ENCODE assay signal across 9 mouse cellular contexts in the genomic region with DNA sequence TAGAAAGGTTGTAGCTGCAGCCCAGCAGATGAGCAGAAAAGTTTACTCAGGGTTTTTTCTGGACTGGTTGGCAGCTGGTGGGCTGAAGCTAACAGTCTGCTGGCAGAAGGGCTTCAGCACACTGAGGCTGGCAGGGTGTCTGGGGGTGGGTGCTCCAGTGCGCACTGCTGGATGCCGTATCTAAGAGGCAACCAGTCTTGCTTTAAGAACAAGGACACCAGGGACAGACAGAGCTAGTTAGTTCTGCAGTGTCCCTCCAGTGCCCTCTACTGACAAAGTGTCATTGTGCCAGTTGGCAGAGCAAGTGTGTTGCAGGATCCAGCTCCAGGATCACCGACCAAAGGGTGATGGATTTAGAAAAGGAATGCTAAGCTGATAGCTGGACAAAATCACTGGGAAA. TPM values are rescaled to one million over a fixed set of nuclear protein-coding genes. Genes with fewer than 3 reads are reported as not detected.
DNase-seq lines count a peak whose midpoint lies in the region; ATAC-seq and TF ChIP-seq lines count a peak whose summit lies in the region.
"Had no signal": no experiment of that assay in that cellular context is flagged by ENCODE, and none has a peak within 500 bp of the region (broad histone marks: within the 10 kb centered on the region; RNA-seq: fewer than 3 reads in every experiment).

No protein-coding gene starts in this region.

- DNase-seq in layer of hippocampus, adult 11-12 months (ENCODE audit: low spot score): peak; percentile 82
- DNase-seq in layer of hippocampus, adult 9-10 months (ENCODE audit: low spot score): no peak
- DNase-seq in cerebellum, adult 8-10 months: peak; percentile 52
- DNase-seq in frontal cortex, postnatal 10 days (ENCODE audit: low spot score in 2 of 2): peak; percentile 68 to 71
- DNase-seq in left cerebral cortex, postnatal 25 days (ENCODE audit: low spot score in 2 of 2): peak; percentile 77 to 87
- DNase-seq in midbrain, embryonic 14.5 days: peak; percentile 80
- peak; percentile 62 for DNase-seq in stomach, postnatal 0 days (ENCODE audit: low spot score)

- no peak for TF ChIP-seq EP300 in stomach, postnatal 0 days (optimal IDR thresholded peaks at IDR 0.05)

- H3K4me1 ChIP-seq in intestine, postnatal 0 days (replicated peaks; ENCODE audit: control insufficient read depth, insufficient read depth, low read length): no peaks in the 10 kb centered on the region
- no peaks in the 10 kb centered on the region for H3K4me1 ChIP-seq in midbrain, embryonic 14.5 days (ENCODE audit: control insufficient read depth, insufficient read depth, low read length)
- H3K4me1 ChIP-seq in stomach, postnatal 0 days (replicated peaks; ENCODE audit: control insufficient read depth, insufficient read depth): no peaks in the 10 kb centered on the region

- no peaks in the 10 kb centered on the region; the same call in 1 of the 2 replicates for H3K27me3 ChIP-seq in intestine, postnatal 0 days (replicated peaks; ENCODE audit: control insufficient read depth, insufficient read depth, low read length)
- H3K27me3 ChIP-seq in midbrain, embryonic 14.5 days (ENCODE audit: control insufficient read depth, insufficient read depth, low read length): no peaks in the 10 kb centered on the region
- no peaks in the 10 kb centered on the region for H3K27me3 ChIP-seq in stomach, postnatal 0 days (ENCODE audit: control insufficient read depth, insufficient read depth, low read length)

- no peak overlapping the region for H3K9ac ChIP-seq in intestine, postnatal 0 days (ENCODE audit: low read depth, low read length)
- H3K9ac ChIP-seq in midbrain, embryonic 14.5 days (replicated peaks; ENCODE audit: low read length): no peak overlapping the region
- no peak overlapping the region for H3K9ac ChIP-seq in stomach, postnatal 0 days (ENCODE audit: low read length)

- no peaks in the 10 kb centered on the region for H3K9me3 ChIP-seq in intestine, postnatal 0 days (ENCODE audit: control insufficient read depth)
- no peaks in the 10 kb centered on the region for H3K9me3 ChIP-seq in midbrain, embryonic 14.5 days (ENCODE audit: control insufficient read depth, low read length)
- no peaks in the 10 kb centered on the region for H3K9me3 ChIP-seq in stomach, postnatal 0 days (ENCODE audit: control insufficient read depth, low read length)

- intact Hi-C loops in left cerebral cortex, postnatal 25 days (cut with DNase I): loop anchor here (5.0 kb wide), 2 partner anchors 104 to 229 kb away; no protein-coding TSS in a partner anchor

- WGBS in intestine, postnatal 0 days: 10% methylated on average over 3 of the region's 3 CpGs
- 11% methylated on average over 3 of the region's 3 CpGs for WGBS in midbrain, embryonic 14.5 days
- WGBS in stomach, postnatal 0 days: 16% methylated on average over 3 of the region's 3 CpGs

- no peak overlapping the region for H3K4me2 ChIP-seq in intestine, postnatal 0 days (replicated peaks; ENCODE audit: low read depth)
- H3K4me2 ChIP-seq in midbrain, embryonic 14.5 days (ENCODE audit: low read length): no peak overlapping the region
- no peak overlapping the region for H3K4me2 ChIP-seq in stomach, postnatal 0 days (replicated peaks; ENCODE audit: low read depth)

- TF ChIP-seq CTCF in intestine, postnatal 0 days (IDR thresholded peaks at IDR 0.05; ENCODE audit: low read depth): peak; percentile 92
- peak; percentile 87 for TF ChIP-seq CTCF in stomach, postnatal 0 days (IDR thresholded peaks at IDR 0.05; ENCODE audit: low read depth)

- H3K4me3 ChIP-seq in intestine, postnatal 0 days (ENCODE audit: low read depth, low read length): no peak overlapping the region
- H3K4me3 ChIP-seq in midbrain, embryonic 14.5 days (replicated peaks; ENCODE audit: low read depth, low read length): no peak overlapping the region
- H3K4me3 ChIP-seq in stomach, postnatal 0 days (ENCODE audit: low read depth, low read length): no peak overlapping the region
- H3K4me3 ChIP-seq: myocyte had no signal

- ATAC-seq in intestine, postnatal 0 days: no peak
- ATAC-seq in midbrain, embryonic 14.5 days (ENCODE audit: low FRiP score, low TSS enrichment): no peak; the same call in 1 of the 2 replicates
- 0 out of 2 replicates have a peak, but pooled peaks have one; percentile 56 for ATAC-seq in stomach, postnatal 0 days (ENCODE audit: low FRiP score, low TSS enrichment)

- no peaks in the 10 kb centered on the region for H3K36me3 ChIP-seq in intestine, postnatal 0 days (ENCODE audit: control insufficient read depth, insufficient read depth)
- H3K36me3 ChIP-seq in midbrain, embryonic 14.5 days (ENCODE audit: control insufficient read depth, insufficient read depth, low read length): no peaks in the 10 kb centered on the region
- no peaks in the 10 kb centered on the region for H3K36me3 ChIP-seq in stomach, postnatal 0 days (ENCODE audit: control insufficient read depth, insufficient read depth, low read length)

- H3K27ac ChIP-seq in intestine, postnatal 0 days (ENCODE audit: low read depth, low read length): no peak overlapping the region
- no peak overlapping the region for H3K27ac ChIP-seq in midbrain, embryonic 14.5 days (replicated peaks; ENCODE audit: low read depth, low read length)
- no peak overlapping the region for H3K27ac ChIP-seq in stomach, postnatal 0 days (replicated peaks)

RNA-seq across cellular contexts. Expression of a gene that starts 11.2 kb away (rescaled TPM):
- polyA plus RNA-seq in intestine, postnatal 0 days (2015; fragmentation: Nextera tagmentation; extraction: Ambion mirVana): 10.1 and 12.0 TPM in 2 replicates
- 10 to 100 TPM in 1 of 2 experiments, 1 to 10 TPM in 1; 9.5 to 10.7 TPM for total RNA-seq in left cerebral cortex, postnatal 25 days (2021)
- polyA plus RNA-seq in midbrain, embryonic 14.5 days (2014; fragmentation: Nextera tagmentation; extraction: Ambion mirVana): 7.1 and 65.2 TPM in 2 replicates
- 198 and 233 TPM in 2 replicates for polyA plus RNA-seq in stomach, postnatal 0 days (2015; fragmentation: Nextera tagmentation; extraction: Ambion mirVana)

RNA-seq across cellular contexts. Expression of a gene that starts 13.1 kb away (rescaled TPM):
- 4.5 TPM in 2 replicates for polyA plus RNA-seq in intestine, postnatal 0 days (2015; fragmentation: Nextera tagmentation; extraction: Ambion mirVana)
- 10 to 100 TPM; 22.4 to 24.8 TPM for total RNA-seq in left cerebral cortex, postnatal 25 days (2021)
- polyA plus RNA-seq in midbrain, embryonic 14.5 days (2014; fragmentation: Nextera tagmentation; extraction: Ambion mirVana): 8.2 and 10.0 TPM in 2 replicates
- polyA plus RNA-seq in stomach, postnatal 0 days (2015; fragmentation: Nextera tagmentation; extraction: Ambion mirVana): 5.5 and 6.4 TPM in 2 replicates
